Mouse (Mus musculus): Measurements from ENCODE around the gene Parp14.

- TF ChIP-seq GATA1 (IDR thresholded peaks at IDR 0.05; ENCODE audit: low read length) (no peak), TAL1 (IDR thresholded peaks at IDR 0.05; ENCODE audit: low read length) (no peak)
Observed at GRCm38 (mm10) chr16:35791962-35792521, 79.3 kb downstream of the Parp14 start.

Data from erythroblast, embryonic 14.5 days (primary cell).